Mouse (Mus musculus): Measurements from ENCODE around the gene Emilin2.
A peak's percentile ranks its signal among the peaks of the same experiment; 100 is the strongest.
"Not testable (repeated sequence)": the region's sequence is repeated elsewhere in the genome, so short reads cannot be mapped to it uniquely, and the experiment has no call there.

Gene Emilin2

DNA sequence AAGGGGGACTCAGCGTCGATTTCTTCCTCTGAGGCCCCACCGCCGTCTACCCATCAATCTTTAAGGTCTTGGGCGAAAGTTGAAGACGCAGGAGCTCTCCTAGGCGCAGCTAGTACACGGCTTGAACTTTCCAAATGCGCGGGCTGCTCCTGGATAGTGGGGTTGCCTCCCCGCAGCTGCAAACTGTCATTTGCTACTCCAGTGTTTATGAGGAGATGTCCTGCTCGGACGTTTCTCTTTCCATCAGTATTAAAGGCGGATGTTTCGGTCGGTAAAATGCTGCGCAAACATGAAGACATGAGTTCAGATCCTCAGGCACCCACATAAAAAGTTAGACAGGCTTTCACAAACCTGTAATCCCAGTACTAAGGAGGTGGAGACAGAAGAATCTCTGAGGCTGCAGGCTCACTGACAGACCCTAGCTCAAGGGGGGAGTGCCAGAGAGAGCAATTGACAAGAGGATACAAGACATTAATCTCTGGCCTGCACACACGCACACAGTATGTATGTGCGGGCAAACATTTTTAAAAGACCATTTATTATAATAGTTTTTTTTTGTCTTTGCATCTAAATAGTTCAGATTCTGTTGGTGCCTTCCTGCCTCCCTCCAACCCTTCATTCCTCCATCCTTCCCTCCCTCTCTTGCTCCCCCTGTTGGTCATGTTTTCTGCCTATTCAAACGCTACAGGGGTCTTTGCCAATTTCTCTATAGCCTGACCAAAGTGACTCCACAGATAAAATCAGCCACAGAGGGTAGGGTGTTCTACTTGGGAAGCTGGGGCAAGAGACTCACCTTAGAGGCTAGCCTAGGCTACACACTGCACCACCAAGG is at the start of gene Emilin2:
TSS of gene Emilin2 (minus strand) at position 639 of the 832 bp plus-strand sequence.
- DNase-seq (ENCODE audit: low read depth in 1 of 2, low spot score in 2 of 2): no peak

GRCm38 (mm10) chr17:71355526-71355925 is 43.7 kb upstream of the Emilin2 start:
- no peak for DNase-seq (ENCODE audit: low read depth in 1 of 2, low spot score in 2 of 2)

DNA sequence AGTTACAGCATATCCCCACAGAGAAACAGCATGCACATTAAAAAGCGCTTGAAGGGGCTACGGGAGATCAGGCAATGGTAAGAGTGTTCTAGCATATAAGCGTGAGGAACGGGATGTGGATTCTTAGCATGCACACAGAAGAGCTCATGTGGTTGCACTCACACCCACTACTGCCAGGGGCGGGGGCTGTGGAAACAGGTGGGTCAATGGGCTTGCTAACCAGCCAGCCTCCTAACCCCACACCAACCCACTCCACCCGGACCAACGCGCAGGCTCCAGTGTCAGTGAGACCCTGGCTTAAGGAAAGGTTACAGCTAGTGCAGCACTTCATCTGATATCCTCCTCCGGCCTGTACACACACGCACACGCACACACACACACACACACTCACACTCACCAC is 42.4 kb upstream of the Emilin2 start:
- DNase-seq (ENCODE audit: low read depth in 1 of 2, low spot score in 2 of 2): no peak

- no peak for DNase-seq (ENCODE audit: low read depth in 1 of 2, low spot score in 2 of 2)
Observed at GRCm38 (mm10) chr17:71348188-71348587, 36.4 kb upstream of the Emilin2 start.

GRCm38 (mm10) chr17:71342006-71342405 is 30.2 kb upstream of the Emilin2 start:
- DNase-seq (ENCODE audit: low read depth in 1 of 2, low spot score in 2 of 2): no peak

GRCm38 (mm10) chr17:71338627-71339026 is 26.8 kb upstream of the Emilin2 start:
- no peak for DNase-seq (ENCODE audit: low read depth in 1 of 2, low spot score in 2 of 2)

GRCm38 (mm10) chr17:71337546-71337945 is 25.8 kb upstream of the Emilin2 start:
- DNase-seq (ENCODE audit: low read depth in 1 of 2, low spot score in 2 of 2): no peak

GRCm38 (mm10) chr17:71336421-71336820 is 24.6 kb upstream of the Emilin2 start:
- DNase-seq (ENCODE audit: low read depth in 1 of 2, low spot score in 2 of 2): no peak

GRCm38 (mm10) chr17:71332298-71332697 is 20.5 kb upstream of the Emilin2 start:
- no peak for DNase-seq (ENCODE audit: low read depth in 1 of 2, low spot score in 2 of 2)

DNA sequence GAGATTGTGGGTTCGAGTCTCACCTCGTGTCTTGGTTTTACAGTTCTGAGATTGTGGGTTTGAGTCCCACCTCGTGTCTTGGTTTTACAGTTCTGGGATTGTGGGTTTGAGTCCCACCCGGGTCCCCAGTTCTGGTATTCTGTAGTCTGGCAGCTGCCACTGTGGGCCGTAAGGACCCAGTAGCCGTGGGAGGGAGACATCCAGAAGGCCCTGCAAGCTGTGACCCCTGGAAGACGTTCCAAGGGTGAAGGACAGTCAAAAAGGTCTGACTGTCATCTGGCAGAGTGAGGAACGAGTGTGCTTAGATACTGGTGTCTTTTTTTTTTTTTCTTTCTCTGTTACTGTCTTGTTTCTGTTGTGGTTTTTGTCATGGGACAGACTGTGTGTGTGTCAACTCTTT is 9.0 kb upstream of the Emilin2 start:
- DNase-seq (ENCODE audit: low read depth in 1 of 2, low spot score in 2 of 2): not testable (repeated sequence)

DNA sequence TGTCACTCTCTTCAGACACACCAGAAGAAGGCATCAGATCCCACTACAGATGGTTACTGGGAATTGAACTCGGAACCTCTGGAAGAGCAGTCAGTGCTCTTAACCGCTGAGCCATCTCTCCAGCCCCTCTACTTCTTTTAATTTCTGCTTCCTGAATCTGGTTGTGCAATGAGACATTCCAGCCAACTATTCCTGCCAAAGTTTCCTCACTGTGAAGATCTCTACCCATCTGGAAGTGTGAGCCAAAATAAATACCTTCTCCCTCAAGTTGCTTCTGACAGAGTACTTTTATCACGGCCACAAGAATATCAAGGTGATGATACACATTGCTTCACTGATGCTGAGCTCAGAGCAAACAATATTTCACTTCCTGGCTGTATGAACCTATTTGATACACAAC is 7.6 kb upstream of the Emilin2 start:
- DNase-seq (ENCODE audit: low read depth in 1 of 2, low spot score in 2 of 2): no peak

GRCm38 (mm10) chr17:71317571-71317970 is 5.8 kb upstream of the Emilin2 start:
- DNase-seq (ENCODE audit: low read depth in 1 of 2, low spot score in 2 of 2): no peak

DNA sequence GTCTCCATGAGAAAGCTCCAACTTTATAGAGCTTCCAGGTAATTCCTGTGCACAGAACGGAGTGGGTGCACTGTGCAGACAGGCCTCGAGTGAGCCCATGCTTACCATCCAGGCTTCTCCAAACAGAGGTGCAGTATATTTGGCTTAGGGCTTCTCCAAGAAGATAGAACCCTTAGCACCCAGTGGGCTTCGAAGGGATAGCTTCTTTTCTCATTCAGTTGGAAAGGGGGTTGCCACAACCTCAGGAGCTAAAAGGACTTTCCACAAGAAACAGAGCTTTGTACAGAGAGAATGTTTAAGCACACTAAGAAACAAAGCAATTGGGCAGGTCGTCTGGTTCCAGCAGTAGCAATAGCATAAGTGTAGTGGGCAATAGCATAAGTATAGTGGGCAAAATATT is 2.5 kb upstream of the Emilin2 start:
- DNase-seq (ENCODE audit: low read depth in 1 of 2, low spot score in 2 of 2): no peak

DNA sequence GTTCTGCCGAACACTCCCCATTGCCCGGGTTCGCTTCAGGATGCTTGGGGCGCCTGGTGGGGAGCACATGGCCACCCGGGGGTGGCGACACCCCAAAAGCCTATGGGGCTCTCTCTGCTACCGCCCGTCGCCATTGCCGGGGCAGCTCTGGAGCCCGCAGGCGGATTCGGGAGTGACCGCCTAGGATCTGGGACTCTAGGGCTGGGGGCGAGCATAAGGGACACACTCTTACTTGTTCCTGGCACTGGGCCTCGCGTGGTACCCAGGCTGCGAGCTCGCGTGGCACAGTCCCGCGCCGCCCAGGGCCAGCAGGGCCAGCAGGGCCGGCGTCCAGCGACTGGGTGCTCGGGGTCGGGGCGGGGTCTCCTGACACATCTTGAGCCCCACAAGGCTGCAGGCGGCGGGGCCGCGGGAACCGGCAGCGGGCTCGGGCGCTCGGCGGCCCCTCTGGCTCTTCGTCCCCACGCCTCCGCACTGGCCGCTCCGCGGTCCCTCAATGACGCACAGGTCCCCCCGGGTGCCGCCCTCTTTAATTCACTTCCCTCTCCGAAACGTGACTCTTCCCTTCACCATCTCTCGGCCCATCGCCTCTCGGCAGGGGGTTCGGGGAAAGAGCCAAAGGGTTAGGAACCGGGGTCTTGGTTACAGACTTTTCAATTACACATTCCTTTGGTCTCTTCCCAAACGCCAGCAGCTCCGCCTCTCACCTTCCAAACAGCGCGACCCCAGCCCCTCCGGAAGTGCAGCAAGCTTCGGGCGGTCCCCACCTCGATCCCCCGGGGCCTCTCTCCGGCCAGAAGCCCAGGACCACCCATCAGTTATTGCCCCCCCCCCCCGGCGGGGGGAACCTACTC is 1.1 kb downstream of the Emilin2 start:
- peak; percentile 55 to 84 for DNase-seq (ENCODE audit: low read depth in 1 of 2, low spot score in 2 of 2)

DNA sequence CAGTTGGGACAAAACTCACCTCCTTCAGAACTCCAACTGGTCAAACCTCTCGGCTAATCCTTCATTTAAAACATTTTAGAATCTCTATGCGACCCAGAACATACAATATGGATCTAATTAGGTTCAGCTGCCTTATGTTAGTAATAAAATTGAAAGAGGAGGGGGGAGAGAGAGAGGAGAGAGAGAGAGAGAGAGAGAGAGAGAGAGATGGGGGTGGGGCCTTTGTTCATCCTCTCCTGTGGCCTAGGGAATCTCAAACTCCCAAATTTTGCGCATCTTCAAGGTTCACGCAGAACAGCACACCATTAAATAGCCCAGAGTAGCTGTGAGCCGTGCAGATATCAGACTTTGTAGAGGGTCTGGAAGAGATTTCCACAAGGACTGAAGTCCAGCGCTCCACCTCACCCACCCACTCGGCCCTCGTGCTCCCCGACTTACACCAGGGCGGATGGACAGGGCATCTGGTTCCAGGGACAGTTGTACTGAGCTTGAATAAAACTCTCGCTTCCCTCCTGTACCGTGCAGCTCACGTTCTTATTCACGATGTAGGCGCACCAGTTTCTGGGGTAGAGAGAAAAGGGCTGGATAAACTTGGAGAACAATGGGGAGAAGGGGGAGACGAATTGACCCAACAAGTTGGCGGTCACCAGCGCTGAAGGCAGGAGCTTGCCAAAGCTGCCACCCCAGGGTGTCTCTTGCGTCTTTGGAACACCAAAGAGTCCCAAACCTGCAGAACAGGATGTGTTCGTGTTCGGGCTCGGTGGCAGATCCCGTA is 1.9 kb downstream of the Emilin2 start:
- DNase-seq (ENCODE audit: low read depth in 1 of 2, low spot score in 2 of 2): no peak

- DNase-seq (ENCODE audit: low read depth in 1 of 2, low spot score in 2 of 2): no peak
Observed at GRCm38 (mm10) chr17:71309141-71309540, 2.6 kb downstream of the Emilin2 start.

DNA sequence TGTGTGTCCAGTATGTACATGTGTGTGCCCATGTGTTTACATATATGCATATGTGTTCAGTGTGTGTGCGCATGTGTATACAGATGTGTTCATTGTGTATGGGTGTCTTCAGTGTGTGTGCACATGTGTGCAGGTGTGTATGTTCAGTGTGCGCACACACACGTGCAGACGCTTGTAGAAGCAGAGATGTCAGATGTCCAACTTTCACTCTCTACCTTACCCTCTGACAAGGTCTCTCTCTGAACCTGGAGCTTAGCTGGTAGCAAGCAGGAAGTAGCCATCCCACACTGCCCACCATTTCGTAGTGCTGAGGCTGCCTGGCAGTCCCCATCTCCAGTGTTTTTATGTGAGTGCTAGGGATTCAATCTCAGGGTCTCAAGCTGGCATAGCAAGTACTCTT is 3.5 kb downstream of the Emilin2 start:
- DNase-seq (ENCODE audit: low read depth in 1 of 2, low spot score in 2 of 2): no peak

DNA sequence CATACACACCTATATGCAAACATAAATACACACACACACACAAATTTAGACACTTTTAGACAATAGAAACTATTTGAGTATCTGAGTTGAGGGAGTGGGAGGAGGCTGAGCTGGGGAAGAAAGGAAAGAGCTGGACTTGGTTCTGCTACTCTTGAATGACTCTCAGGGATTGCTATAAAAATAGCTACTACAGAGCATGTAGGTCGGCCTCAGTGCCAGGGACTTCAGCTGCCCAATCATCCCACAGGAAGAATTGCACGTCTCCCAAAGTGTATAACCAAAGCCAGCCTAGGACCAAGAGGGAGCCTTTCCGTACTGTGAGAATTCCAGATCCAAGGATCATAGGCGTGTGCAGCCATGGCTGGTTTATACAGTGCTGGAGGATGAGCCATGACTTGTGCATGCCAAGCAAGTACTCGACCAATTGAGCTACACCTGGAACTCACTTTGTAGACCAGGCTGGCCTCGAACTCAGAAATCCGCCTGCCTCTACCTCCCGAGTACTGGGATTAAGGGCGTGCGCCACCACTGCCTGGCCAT is 4.5 kb downstream of the Emilin2 start:
- DNase-seq (ENCODE audit: low read depth in 1 of 2, low spot score in 2 of 2): no peak

DNA sequence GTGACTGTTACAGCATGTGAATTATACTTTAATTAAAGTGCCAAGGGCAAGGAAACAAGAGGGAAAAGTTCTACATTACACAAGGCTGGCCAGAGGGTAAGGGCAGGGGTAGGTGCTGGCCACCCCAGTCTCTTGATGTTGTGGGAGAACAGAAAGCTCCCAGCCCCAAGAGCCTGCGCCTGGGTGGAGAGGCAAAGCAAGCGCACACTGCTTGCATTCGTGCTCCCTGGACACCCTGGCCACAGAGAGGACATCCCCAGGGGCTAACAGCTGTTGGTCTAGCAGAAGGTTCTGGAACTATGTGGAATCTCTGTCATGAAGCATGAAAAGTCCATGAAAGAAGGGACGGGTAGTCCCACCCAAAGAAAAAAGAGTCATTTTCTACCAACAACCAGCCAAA is 5.1 kb downstream of the Emilin2 start:
- DNase-seq (ENCODE audit: low read depth in 1 of 2, low spot score in 2 of 2): no peak

DNA sequence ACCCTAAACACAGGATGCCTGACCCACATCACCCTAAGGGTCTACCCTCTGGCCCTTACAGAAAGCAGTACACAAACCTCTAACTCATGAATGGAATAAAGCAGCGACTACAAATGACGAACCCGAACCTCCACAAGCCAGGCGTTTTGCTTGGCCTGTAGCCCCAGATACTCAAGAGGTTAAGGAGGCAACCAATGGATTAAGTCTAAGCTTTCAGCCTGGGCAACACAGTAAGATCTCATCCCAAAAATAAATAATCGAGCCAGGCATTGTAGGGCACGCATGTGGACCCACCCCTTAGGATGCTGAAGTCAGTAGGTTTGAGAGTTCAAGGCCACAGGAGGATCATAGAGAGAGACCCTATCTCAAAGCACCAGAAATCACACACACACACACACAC is 5.7 kb downstream of the Emilin2 start:
- DNase-seq (ENCODE audit: low read depth in 1 of 2, low spot score in 2 of 2): no peak

DNA sequence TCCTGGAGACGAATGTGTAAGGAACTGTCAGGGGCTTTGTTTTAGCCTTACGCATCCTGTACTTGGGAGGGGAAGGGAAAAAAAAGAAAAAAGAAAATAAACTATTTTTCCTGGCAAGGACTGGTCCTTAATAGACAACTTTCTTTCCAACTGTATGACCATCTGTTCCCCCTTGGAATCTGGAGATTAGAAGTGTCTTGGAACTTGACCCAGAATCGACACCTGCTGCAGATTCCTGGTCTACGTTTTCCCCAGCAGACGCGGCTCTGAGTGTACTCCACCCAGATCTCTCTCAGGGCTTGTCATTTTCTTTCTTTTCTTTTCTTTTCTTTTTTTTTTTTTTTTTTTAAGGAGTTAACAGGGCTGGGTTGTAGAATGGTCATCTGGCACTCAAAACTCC is 8.3 kb downstream of the Emilin2 start:
- no peak for DNase-seq (ENCODE audit: low read depth in 1 of 2, low spot score in 2 of 2)
